Mouse (Mus musculus) erythroid progenitor cell, adult 5-6 weeks (primary cell): ENCODE data around the gene D330020A13Rik. TPM values are rescaled to one million over a fixed set of nuclear protein-coding genes. Genes with fewer than 3 reads are reported as not detected.

Experiments
- ATAC-seq: replicated peaks from 2 replicates; pipeline ENCODE4 v1.8.0; 2016; ENCODE audit warnings: moderate number of reproducible peaks, mild to moderate bottlenecking, moderate TSS enrichment, inconsistent platforms; ENCODE audit not compliant: poor library complexity, low FRiP score, severe bottlenecking
- total RNA-seq, 2 experiments: library from RNA; stranded (forward) in 1 of 2; stranded (reverse) in 1 of 2; fragments of 150-400 nt in 1 of 2; fragments of 186-747, 209-891 nt in 1 of 2; gene quantifications; 2 replicates each; pipeline versions ENCODE4 v1.2.3 to v1.2.4; 2015 to 2017; ENCODE audit warnings: low replicate concordance in 2 of 2

The D330020A13Rik gene
- total RNA-seq (2015; ENCODE audit: low replicate concordance): not detected in 2 replicates
- not detected in 2 replicates for total RNA-seq (2017; ENCODE audit: low replicate concordance)

GRCm38 (mm10) chr6:120294056-120294784 lies at the start of gene D330020A13Rik, which contains the start of gene B4galnt3:
D330020A13Rik (plus strand) TSS chr6:120294364.
B4galnt3 (minus strand) TSS chr6:120294559.
- ATAC-seq: no peak

DNA sequence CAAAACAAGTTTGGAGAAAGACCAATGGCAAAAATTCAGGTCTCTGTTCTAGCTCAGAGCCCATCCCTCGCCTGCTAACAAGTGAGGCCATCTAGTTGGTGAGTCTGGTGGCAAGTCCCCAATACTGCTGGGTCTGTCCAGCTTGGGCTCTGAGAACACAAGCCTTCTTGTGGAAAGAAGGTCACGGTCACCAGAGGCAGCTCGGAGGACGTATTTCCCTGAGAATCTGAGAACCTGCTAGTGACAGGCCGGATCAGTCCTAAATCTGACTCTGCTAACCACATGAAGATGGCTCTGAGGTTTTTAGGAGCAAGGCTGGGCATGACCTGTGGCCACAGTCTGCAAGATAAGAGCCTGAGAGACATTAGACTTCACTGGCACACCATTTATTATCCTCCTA lies 47.5 kb upstream of the D330020A13Rik start:
- no peak for ATAC-seq

DNA sequence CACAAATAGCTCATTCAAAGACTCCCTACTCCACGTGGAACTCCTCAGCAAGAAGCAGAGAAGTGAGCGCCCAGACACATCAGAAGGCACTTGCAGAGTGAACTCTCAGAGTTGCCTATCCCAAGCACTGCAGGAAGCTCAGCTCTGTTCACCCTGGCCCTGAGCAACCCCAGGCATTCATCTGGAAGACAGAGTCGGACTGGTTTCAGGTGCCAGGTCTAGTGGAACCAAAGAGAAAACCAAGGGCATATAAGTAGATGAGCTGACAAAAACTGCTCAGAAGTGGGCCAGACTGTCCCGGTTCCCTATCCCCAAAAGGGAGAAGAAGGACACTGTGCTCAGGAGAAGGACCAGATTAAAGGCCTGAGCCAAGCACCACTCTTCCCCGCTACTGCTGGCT lies 44.3 kb upstream of the D330020A13Rik start:
- ATAC-seq: no peak

GRCm38 (mm10) chr6:120251010-120251409 lies 43.2 kb upstream of the D330020A13Rik start:
- ATAC-seq: no peak

DNA sequence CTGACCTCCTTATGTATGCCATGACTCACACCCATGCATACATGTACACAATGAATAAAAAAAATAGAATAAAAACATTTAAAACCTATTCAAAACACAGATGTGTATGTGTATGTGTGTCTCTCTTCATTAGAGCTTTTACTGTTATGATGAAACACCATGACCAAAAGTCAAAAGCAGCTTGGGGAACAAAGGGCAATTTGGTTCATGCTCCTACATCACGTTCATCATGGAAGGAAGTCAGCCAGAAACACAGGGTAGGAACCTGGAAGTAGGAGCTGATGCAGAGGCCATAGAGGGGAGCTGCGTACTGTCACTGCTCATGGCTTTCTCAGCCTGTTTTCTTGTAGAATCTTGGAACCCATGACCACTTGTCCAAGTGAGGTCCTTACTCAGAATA lies 41.4 kb upstream of the D330020A13Rik start:
- no peak for ATAC-seq

DNA sequence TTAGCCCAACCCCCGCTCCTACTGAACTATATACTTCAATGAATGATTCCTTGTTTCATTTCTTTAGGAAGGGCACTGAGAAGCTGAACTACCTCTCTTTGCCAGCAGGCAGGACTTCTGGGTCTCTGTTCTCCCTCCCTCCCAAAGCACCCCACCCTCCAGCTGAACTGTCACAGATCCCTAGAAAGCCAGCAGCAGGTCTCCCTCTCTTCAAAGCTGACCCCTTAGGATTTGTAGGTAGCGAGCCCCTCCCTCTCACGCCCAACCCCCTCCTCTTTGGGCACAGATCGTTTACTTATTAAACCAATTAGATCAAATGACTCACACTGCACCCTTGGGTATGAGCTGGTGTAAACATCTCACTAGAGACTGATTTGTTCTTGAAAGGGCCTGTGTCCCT lies 39.5 kb upstream of the D330020A13Rik start:
- no peak for ATAC-seq

DNA sequence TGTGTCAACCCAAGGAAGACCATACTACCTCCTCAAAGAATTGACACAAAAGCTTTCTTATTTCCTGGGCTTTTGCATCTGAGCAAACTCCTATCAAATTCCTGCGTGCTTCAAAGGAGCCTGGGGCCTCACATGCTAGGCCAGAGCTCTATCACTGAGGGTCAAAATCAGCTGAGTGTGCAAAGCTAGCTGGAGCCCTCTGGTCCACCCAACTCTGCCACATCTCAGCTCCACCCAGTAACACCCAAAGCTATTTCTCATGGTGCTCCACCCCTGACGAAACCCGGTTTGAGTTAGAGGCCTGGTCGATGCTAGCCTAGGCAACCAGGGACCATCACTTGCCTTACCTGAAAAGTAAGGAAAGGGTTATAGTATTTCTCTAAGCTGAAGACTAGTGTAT lies 39.0 kb upstream of the D330020A13Rik start:
- ATAC-seq: peak; percentile 52

- no peak for ATAC-seq
Observed at GRCm38 (mm10) chr6:120255701-120256100, 38.5 kb upstream of the D330020A13Rik start.

GRCm38 (mm10) chr6:120256431-120256935 lies 37.7 kb upstream of the D330020A13Rik start:
- no peak for ATAC-seq

DNA sequence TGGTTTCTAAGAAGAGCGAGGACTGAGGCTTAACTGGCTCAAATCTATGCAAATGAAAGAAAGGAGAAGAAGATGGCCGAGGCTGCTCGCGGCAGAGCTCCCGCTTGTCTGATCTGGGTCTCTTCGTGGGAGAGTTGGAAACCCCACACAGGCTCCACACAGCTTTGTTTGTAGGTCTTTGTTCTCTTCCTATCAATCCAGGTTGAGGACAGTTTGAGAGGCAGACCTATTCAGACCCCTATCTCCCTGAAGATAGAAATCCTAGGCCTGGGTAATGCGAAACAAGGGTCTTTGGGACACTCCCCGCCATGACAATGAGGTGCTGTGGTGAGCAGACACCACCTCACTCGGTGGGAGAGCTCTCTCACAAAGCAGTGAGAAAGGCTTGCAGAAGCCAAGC lies 34.7 kb upstream of the D330020A13Rik start:
- no peak for ATAC-seq

GRCm38 (mm10) chr6:120262886-120263531 lies 31.2 kb upstream of the D330020A13Rik start:
- ATAC-seq: no peak

DNA sequence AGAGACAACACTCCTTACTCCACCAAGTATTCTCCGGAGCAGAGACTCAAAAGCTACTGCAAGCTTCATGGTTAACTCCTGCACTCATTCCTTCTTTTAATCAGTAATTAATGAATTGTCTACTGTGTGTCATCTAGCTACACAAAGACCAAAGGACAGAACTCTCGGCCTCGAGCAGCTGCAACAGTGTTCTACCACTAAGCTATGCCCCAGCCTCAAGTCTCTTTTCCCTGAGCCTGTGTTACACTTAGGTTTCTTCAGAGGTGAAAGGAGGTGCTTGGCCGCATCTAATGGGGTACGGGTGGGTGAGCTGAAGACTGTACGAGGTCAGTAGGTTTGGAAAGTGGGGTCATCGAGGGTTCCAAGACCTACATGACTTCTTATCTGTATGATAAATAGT lies 30.6 kb upstream of the D330020A13Rik start:
- ATAC-seq: no peak

DNA sequence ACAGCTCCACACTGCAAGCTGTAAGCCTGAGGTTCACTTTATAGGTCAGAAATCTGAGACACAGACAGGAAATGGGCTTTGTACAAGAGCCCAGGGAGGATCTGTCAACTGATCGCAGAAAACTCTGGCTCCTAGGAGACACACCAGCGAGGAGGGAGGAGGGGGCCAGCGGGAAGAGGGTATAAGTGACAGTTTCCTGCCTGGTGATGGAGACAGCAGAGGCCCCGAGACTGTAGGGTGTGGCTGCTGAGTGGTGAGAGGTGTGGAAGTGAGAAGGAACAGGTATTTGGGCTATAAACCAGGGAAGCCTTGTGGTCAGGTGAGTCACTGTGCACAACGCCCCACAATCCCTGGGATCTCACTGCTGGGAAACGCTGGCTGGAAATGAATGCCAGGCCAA lies 30.0 kb upstream of the D330020A13Rik start:
- no peak for ATAC-seq

- ATAC-seq: no peak
Observed at GRCm38 (mm10) chr6:120274181-120274580, 20.0 kb upstream of the D330020A13Rik start.

DNA sequence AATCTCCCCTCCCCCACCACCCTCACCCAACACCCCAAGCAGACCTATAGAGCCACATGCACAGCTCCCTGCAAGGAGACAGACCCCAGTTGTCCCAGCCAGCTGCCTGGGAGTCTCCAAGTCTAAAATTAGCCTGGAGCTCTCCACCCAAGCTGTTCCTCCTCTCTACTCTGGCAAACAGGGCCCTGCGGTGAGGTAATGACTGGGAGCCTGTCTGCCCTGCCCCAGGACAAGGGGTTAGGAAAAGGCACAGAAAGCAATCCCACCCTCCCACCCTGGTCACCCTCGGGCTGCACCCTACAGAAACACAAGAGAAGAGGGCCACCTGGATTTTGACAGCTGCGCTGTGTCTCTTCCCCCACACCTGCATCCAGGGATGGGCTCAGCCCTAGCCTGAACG lies 19.3 kb upstream of the D330020A13Rik start:
- ATAC-seq: no peak

GRCm38 (mm10) chr6:120275301-120275700 lies 18.9 kb upstream of the D330020A13Rik start:
- ATAC-seq: no peak

GRCm38 (mm10) chr6:120276874-120277449 lies 17.2 kb upstream of the D330020A13Rik start:
- no peak for ATAC-seq

GRCm38 (mm10) chr6:120287279-120287678 lies 6.9 kb upstream of the D330020A13Rik start:
- no peak for ATAC-seq

GRCm38 (mm10) chr6:120288541-120288940 lies 5.6 kb upstream of the D330020A13Rik start:
- ATAC-seq: no peak

DNA sequence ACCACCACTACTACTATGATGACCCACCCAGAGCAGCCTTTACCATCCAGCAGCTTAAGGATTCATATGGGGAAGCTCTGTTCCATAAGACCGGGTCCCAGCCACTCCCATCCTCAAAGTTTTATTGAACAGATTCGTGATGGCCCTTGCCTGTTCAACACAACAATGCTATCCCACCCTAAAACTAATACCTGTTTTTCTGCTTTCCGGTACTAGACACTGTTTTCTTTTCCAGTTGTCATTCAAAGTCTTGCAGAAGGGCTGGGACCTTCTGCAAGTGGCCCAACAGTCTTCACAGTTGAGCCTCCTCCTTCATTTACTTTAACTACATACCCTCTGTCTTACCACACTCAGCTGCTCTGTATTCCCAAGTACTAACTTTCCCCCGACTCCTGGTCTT lies 4.7 kb upstream of the D330020A13Rik start:
- ATAC-seq: no peak
